Mouse (Mus musculus) myocyte (in vitro differentiated cells): ENCODE measurements at regions not wholly inside any gene's neighbourhood (a gene's known extent, or its start where the extent isn't known, plus 50 kb on each side); places are given as distances from the start of the nearest gene placed in this dataset.

ENCODE experiments used
- E2F4 ChIP-seq: IDR thresholded peaks from one replicate; pipeline ENCODE4 v1.6.1; 2011; ENCODE audit warnings: mild to moderate bottlenecking, control low read depth, moderate library complexity; ENCODE audit not compliant: insufficient read depth
- MAX ChIP-seq: IDR thresholded peaks from one replicate; pipeline ENCODE4 v1.6.1; 2011; ENCODE audit warnings: low read depth, mild to moderate bottlenecking, control low read depth
- POLR2A ChIP-seq: IDR thresholded peaks from one replicate; pipeline ENCODE4 v1.6.1; 2011; ENCODE audit warnings: low read depth, mild to moderate bottlenecking, control low read depth, moderate library complexity; ENCODE audit not compliant: insufficient read length
- POLR2AphosphoS2 ChIP-seq: IDR thresholded peaks from one replicate; pipeline ENCODE4 v1.6.1; 2011; ENCODE audit warnings: low read depth, control low read depth; ENCODE audit not compliant: insufficient read length
- TCF12 ChIP-seq: IDR thresholded peaks from one replicate; pipeline ENCODE4 v1.6.1; 2011; ENCODE audit warnings: mild to moderate bottlenecking, control low read depth; ENCODE audit not compliant: poor library complexity, insufficient read depth, severe bottlenecking

GRCm38 (mm10) chr3:34219741-34220310 lies 138.7 kb upstream of the Dnajc19 start:
- TF ChIP-seq POLR2A = no peak
- no peak for TF ChIP-seq E2F4
- TF ChIP-seq TCF12 = no peak
- TF ChIP-seq MAX = no peak
- TF ChIP-seq POLR2AphosphoS2 = no peak
